Mouse (Mus musculus): ENCODE measurements around the gene Cabin1.

GRCm38 (mm10) chr10:75762413-75762812 lies 1.7 kb downstream of the Cabin1 start:
- TF ChIP-seq CTCF (IDR thresholded peaks at IDR 0.05; ENCODE audit: extremely low read depth, insufficient read length, insufficient replicate concordance, low read depth, low read length) (no peak), POLR2A (IDR thresholded peaks at IDR 0.05; ENCODE audit: low read depth, low read length) (no peak)
